Mouse (Mus musculus) C2C12 (cell line): Measurements from ENCODE around the gene Pappa2. TPM values are rescaled to one million over a fixed set of nuclear protein-coding genes. Genes with fewer than 3 reads are reported as not detected.

Experiments used
- H3K27me3 ChIP-seq: one replicate; pipeline ENCODE4 v1.6.1; 2011; ENCODE audit not compliant: control insufficient read depth, insufficient read depth, insufficient read length
- H3K36me3 ChIP-seq: one replicate; pipeline ENCODE4 v1.6.1; 2011; ENCODE audit not compliant: control insufficient read depth, insufficient read depth
- H3K4me3 ChIP-seq: one replicate; pipeline ENCODE4 v1.5.1; 2011; ENCODE audit warnings: mild to moderate bottlenecking, control low read depth; ENCODE audit not compliant: poor library complexity, insufficient read depth, severe bottlenecking
- H3K79me2 ChIP-seq: one replicate; pipeline ENCODE4 v1.6.1; 2011; ENCODE audit not compliant: control insufficient read depth, insufficient read depth
- H3K79me3 ChIP-seq: one replicate; pipeline ENCODE4 v1.6.1; 2011; ENCODE audit warnings: low read depth, control low read depth
- H3ac ChIP-seq: one replicate; pipeline ENCODE3; 2011; ENCODE audit warnings: low read depth; ENCODE audit not compliant: control insufficient read depth, insufficient read length
- CEBPB ChIP-seq: IDR thresholded peaks from one replicate; pipeline ENCODE4 v1.6.1; 2011; ENCODE audit warnings: low read depth, mild to moderate bottlenecking, control low read depth, moderate library complexity
- CTCF ChIP-seq: IDR thresholded peaks from one replicate; pipeline ENCODE4 v1.5.1; 2011; ENCODE audit not compliant: control insufficient read depth, insufficient read depth, insufficient read length
- FOSL1 ChIP-seq: IDR thresholded peaks from one replicate; pipeline ENCODE4 v1.8.0; 2011; ENCODE audit warnings: mild to moderate bottlenecking, low read length; ENCODE audit not compliant: poor library complexity, insufficient read depth, severe bottlenecking
- MAX ChIP-seq: IDR thresholded peaks from one replicate; pipeline ENCODE4 v1.6.1; 2011; ENCODE audit warnings: mild to moderate bottlenecking, control low read depth
- MYOD1 ChIP-seq: IDR thresholded peaks from one replicate; pipeline ENCODE4 v1.6.1; 2011; ENCODE audit warnings: low read depth; ENCODE audit not compliant: control insufficient read depth, insufficient read length
- MYOG ChIP-seq: IDR thresholded peaks from one replicate; pipeline ENCODE4 v1.6.1; 2011; ENCODE audit not compliant: control insufficient read depth, insufficient read length; ENCODE audit errors: extremely low read depth
- USF1 ChIP-seq: IDR thresholded peaks from one replicate; pipeline ENCODE4 v1.6.1; 2011; ENCODE audit warnings: low read depth, mild to moderate bottlenecking, control low read depth, moderate library complexity
- polyA plus RNA-seq: library from polyadenylated mRNA; unstranded; fragments of >200 nt; fragmentation: generic; extraction: Trizol; gene quantifications from one replicate; pipeline ENCODE4 v1.2.1, GENCODE M21; 2012; ENCODE audit warnings: missing spikeins

Gene Pappa2
- polyA plus RNA-seq, 1 experiment = under 0.01 TPM

GRCm38 (mm10) chr1:158960549-158960948, 19.7 kb downstream of the Pappa2 start:
- no peaks in the 10 kb centered on the region for H3K36me3 ChIP-seq
- TF ChIP-seq USF1 (no peak), CTCF (no peak), MYOD1 (no peak), MAX (no peak), MYOG (no peak), CEBPB (no peak), FOSL1 (no peak)
- H3K27me3 ChIP-seq = peaks cover 23% of the 10 kb centered on the region
- H3ac ChIP-seq = no peak overlapping the region
- no peak overlapping the region for H3K4me3 ChIP-seq
- no peaks in the 10 kb centered on the region for H3K79me2 ChIP-seq
- no peaks in the 10 kb centered on the region for H3K79me3 ChIP-seq

- no peak overlapping the region for H3K4me3 ChIP-seq
- no peak overlapping the region for H3ac ChIP-seq
- peaks cover 11% of the 10 kb centered on the region for H3K27me3 ChIP-seq
- H3K36me3 ChIP-seq = no peaks in the 10 kb centered on the region
- no peaks in the 10 kb centered on the region for H3K79me2 ChIP-seq
- TF ChIP-seq MYOG = no peak
- TF ChIP-seq USF1 = no peak
- no peak for TF ChIP-seq CEBPB
- TF ChIP-seq MYOD1 = no peak
- TF ChIP-seq CTCF = no peak
- TF ChIP-seq FOSL1 = no peak
- TF ChIP-seq MAX = no peak
- H3K79me3 ChIP-seq = no peaks in the 10 kb centered on the region
Observed at GRCm38 (mm10) chr1:158956361-158956760, 23.9 kb downstream of the Pappa2 start.

- TF ChIP-seq CEBPB (no peak), MYOD1 (no peak)
Observed at GRCm38 (mm10) chr1:158954785-158955184, 25.5 kb downstream of the Pappa2 start.

GRCm38 (mm10) chr1:158953479-158954207, 26.6 kb downstream of the Pappa2 start:
- Histone ChIP-seq H3ac (no peak overlapping the region), H3K4me3 (no peak overlapping the region), H3K79me2 (no peaks in the 10 kb centered on the region), H3K27me3 (peaks cover 7% of the 10 kb centered on the region), H3K36me3 (no peaks in the 10 kb centered on the region), H3K79me3 (no peaks in the 10 kb centered on the region)
- peak; percentile 51 for TF ChIP-seq CTCF
- no peak for TF ChIP-seq USF1
- no peak for TF ChIP-seq MAX

More at GRCm38 (mm10) chr1:158954785-158955184, 25.5 kb downstream of the Pappa2 start:
- Histone ChIP-seq H3K79me2 (no peaks in the 10 kb centered on the region), H3K79me3 (no peaks in the 10 kb centered on the region), H3K4me3 (no peak overlapping the region), H3K36me3 (no peaks in the 10 kb centered on the region), H3K27me3 (peaks cover 7% of the 10 kb centered on the region), H3ac (no peak overlapping the region)

- Histone ChIP-seq H3K79me3 (no peaks in the 10 kb centered on the region), H3K36me3 (no peaks in the 10 kb centered on the region), H3ac (no peak overlapping the region), H3K79me2 (no peaks in the 10 kb centered on the region), H3K27me3 (no peaks in the 10 kb centered on the region), H3K4me3 (no peak overlapping the region)
- no peak for TF ChIP-seq FOSL1
- TF ChIP-seq USF1 = no peak
- TF ChIP-seq MYOD1 = no peak
- TF ChIP-seq MAX = no peak
- TF ChIP-seq MYOG = no peak
- TF ChIP-seq CEBPB = no peak
- TF ChIP-seq CTCF = no peak
Observed at GRCm38 (mm10) chr1:158949041-158949440, 31.2 kb downstream of the Pappa2 start.

- Histone ChIP-seq H3K27me3 (no peaks in the 10 kb centered on the region), H3K36me3 (no peaks in the 10 kb centered on the region), H3K79me2 (no peaks in the 10 kb centered on the region), H3K4me3 (no peak overlapping the region), H3ac (no peak overlapping the region), H3K79me3 (no peaks in the 10 kb centered on the region)
- TF ChIP-seq CTCF = no peak
- TF ChIP-seq MYOG = no peak
- no peak for TF ChIP-seq FOSL1
- TF ChIP-seq MAX = no peak
- no peak for TF ChIP-seq MYOD1
- TF ChIP-seq CEBPB = no peak
- no peak for TF ChIP-seq USF1
Observed at GRCm38 (mm10) chr1:158947981-158948735, 32.1 kb downstream of the Pappa2 start.
